Mouse (Mus musculus) heart, postnatal 25 days (tissue): ENCODE results near the gene Epop. TPM values are rescaled to one million over a fixed set of nuclear protein-coding genes. Genes with fewer than 3 reads are reported as not detected.
"Not testable (repeated sequence)": the region's sequence is repeated elsewhere in the genome, so short reads cannot be mapped to it uniquely, and the experiment has no call there.

Experiments used
- DNase-seq: peaks from one replicate; pipeline ENCODE4 v3.0.0; 2022; ENCODE audit warnings: low spot score
- intact Hi-C: fragments of 180-260 bp; cut with DNase I; formaldehyde crosslinking; loops from one replicate; pipeline ENCODE4 v1.15.1; 2025
- total RNA-seq, 2 experiments: library from RNA; stranded (reverse); gene quantifications; 2 replicates each; pipeline ENCODE4 v1.2.3; 2021

Gene Epop
- total RNA-seq, 2 experiments from 2014 or later = 0.94 to 1.5 TPM

DNA sequence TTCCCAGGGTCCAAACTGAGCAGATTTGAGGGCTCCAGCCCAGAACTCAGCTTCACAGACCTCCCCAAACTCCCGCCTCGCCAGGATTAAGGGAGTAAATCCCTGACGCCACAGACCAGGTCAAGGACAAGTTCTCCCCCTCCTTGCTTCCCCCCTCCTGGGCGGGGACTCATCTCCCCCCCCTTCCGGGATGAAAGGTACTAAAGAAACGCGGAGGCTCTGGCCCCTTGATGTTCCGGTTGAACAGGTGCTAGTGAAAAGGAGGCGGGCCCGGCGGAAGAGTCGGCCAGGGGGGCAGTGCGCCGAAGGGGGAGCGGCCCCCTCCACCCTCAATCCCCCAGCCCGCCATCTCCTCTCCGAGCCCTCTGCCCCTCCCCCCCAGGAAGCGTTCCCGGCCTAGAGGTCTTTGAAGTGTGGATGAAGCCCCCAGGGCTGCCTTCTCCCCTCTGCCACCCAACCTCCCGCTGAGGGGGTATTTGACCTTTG is 32.2 kb upstream of the Epop start:
- intact Hi-C loops = no loop called here
- no peak for DNase-seq

DNA sequence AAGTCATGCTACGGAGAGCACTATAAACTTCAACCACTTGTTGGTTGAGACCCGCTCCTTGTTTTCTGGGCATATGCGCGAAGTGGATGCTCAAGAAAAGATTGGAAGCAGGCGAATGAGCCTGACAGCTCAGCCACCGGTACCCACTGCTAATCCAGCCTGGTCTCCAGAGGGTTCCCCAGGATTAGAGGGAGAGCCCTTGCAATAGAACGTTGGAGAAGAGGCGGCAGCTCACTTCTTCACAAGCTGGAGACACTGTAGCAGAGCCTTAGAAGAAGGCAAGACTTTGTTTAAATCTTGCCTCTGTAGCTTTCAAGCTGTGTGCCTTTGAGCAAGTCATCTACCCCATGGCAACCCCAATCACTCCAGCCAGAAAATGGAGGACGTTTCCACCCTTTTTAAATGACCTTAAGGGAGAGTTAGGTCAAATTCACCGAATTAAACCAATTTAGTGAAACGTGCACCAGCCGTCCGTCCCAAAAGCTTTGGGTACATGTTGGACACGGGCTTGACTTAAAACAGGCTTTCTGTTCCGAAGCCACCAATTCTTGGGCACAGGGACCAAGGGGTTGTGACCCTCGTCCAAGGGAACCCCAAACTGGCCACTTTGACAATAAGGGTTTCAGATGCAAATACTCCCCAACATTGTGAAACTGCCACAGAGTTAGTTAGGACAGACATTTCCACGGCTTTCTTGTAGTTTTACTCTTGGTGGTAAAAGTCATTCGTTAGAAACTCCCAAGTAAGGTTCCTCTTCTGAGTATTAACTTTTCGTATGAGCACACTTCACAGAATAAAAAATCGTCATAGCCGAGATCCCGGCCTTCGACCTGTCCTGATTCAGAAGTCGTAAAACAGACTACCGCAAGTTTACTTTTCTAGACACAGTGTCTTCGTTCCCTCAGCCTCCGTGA is 31.5 kb upstream of the Epop start:
- intact Hi-C loops = no loop called here
- no peak for DNase-seq

DNA sequence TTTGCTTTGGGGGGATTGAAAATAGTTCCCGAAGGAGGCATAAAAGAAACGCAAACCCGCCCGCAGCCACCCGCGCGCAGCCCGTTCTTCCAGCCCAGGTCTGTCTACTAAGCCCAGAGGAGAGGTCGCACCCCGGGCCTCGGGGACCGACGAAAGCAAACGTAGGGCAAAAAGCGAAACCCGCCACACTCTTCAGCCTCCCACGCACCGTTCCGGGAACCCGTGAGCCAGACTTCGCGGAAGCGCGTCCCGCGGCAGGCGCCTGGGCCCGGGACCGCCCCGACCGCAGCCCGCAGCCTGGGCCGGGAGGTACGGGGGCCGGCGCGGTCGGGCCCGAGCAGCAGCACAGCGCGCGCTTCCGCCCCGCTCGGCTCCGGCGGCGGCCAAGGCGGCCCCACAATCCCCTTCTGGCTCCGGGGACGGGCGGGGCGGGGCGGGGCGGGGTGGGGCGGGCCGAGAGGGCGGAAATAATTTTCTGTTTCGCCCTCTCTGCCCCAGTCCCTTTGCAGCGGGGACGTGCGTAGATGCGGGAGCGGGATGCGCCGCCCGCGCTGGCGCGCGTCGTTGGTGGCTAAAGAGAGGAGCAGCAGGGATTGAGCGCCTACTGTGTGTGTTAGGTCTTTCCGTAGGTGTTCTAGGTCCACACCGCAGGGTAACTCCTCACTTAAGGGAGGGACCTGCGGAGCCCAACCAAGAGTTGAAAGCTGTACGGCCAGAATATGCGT is 30.6 kb upstream of the Epop start:
- DNase-seq = peak; percentile 64
- intact Hi-C loops = no loop called here

DNA sequence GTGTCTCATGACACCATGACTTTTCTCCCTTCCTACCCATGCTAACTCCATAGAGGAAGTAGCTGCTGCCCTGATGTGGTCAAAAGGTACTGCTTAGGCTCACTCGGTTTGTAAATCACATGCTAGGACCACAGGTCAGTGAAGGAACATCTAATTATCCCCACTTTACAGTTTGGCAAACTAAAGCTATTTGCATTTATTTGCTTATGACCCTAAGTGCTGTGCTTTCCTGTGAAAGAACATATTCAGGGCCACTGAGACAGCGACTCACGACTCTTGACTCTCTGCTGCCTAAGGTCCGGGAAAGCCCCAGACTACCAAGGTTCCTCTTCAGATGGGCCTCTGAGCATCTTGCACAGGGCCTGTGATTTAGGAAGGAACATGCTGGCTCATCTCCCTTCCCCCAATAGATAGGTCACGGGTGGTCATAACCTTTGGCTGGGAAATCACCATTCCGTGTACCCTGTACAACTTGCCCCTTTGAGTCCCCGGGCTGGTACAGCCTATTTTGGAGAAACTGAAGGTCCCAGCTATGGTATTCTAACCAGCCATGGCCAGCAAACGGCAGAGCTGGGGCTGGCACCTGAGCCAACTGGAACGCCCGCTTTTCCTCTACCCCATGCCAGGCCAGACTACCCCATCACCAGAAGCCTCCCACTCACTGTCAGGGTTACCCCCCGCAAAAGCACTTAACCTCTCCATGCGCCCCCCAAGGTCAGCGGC is 29.9 kb upstream of the Epop start:
- no peak for DNase-seq
- intact Hi-C loops = no loop called here

DNA sequence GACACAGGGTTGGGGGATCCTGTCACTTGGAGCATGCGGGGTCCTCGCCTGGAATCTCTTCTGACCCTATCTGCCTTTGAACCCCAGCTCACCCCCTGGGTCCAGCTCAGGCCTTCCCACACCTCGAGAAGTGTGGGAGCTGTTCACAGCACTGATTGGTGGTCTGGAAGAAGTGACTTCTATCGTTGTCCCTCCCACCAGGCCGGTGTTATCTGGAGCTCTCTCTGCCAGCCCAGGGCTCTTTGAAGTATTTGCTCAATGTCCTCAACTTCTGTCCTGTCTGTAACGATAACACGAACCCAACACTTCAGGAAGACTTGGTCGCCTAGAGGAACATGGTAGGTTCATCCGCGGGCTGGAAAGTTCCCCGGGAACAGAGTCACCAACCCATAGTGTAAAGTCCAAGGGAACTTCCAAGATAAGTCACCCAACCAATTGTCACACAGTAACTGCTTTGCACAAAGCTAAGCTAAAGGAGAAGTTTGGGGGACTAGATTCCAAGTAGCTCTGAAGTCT is 29.3 kb upstream of the Epop start:
- DNase-seq = no peak
- intact Hi-C loops = no loop called here

DNA sequence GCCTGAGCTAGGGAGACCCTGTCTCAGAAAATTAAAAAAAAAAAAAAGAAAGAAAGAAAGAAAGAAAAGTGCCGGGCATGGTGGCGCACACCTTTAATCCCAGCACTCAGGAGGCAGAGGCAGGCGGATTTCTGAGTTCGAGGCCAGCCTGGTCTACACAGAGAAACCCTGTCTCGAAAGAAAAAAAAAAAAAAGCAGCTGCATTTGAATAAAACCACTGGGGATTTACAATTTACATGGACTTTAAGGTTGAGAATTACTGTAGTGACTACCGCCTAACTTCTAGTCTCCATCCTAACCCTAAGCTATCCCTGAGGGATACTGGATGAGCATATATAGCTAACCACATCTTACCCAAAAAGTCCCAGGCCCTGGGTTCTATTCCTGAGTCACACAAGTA is 28.5 kb upstream of the Epop start:
- DNase-seq, intact Hi-C loops: not testable (repeated sequence)

DNA sequence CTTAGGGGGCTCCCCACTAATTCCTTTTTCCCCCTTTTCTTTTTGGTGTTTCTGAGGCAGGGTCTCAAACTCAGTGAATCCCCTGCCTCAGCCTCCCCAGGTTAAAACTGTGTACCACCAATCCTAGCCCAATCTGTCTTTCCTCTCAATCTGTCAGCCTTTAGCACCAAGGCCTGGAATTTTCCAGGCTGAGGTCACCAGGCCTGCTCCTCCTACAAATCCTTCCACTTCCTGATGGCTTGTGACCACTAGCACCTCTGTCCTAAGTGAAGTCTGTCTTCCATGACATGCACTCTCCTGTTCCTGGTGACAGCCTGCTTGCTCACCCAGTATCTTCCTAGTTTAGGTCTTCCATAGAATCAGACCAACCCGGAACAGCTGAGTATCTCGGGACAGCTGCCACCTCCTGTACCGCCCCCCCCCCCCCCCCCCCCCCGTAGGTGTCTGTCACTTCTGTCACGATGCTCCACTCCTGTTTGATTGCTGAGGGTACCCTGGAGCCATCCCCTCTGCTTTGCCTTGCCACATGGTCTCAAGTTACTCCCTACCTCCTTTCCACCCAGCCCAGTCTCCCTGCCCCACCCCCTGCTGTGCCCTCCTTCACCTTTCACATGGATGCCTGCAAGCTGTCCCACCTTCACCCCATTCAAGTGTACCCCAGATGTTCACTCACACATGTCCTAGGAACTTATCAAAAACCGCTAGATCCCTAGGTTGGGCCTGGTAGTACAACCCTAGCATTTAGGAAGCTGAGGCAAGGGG is 27.9 kb upstream of the Epop start:
- intact Hi-C loops = no loop called here
- DNase-seq = no peak

DNA sequence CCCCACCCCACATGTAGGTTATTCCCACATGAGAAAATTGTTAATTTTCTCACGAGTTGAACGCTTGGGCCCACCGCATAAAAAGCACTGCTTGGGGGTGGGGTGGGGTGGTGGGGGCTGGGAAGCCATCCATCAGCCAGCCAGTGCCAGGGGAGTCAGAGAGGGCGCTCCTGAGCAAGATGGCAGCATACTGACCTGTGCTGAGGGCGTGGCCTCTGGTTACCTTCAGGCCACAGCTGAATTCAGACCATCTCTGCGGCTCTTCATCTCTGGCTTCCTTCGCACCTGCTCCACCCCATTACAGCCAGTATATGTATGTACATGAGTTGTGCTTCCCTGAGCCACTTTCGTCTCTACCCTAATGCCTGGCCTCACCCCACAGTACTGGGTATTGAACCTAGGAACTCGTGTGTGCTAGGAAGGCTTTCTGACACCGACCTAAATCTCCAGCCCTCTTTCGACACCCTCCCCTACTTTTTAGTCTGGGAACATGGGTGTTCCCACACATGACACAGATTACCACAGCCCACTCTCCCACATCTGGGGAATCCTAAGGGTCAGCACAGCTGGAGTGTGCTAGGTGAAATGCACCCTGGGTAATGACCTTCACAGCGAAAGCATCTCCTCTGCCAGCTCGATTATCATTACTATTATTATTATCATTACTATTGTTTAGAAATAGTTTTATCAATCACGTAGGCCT is 26.9 kb upstream of the Epop start:
- intact Hi-C loops = no loop called here
- DNase-seq = no peak

DNA sequence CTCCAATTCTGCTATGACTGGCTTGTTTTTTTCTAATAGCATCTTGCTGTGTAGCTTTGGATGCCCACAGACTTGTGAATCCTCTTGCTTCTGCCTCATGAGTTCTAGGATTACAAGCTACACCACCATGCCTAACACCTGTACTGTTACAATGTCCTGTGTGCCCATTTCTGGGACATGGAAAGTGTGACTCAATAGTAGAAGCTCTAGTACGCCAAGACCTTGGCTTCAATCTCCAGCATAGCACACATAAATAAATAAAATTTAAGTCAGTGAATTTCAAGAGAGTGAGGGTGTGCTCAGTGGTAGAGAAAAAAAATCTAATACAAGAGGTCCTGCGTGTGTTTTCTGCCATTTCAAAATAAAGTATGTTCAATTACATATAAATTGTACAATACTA is 24.7 kb upstream of the Epop start:
- intact Hi-C loops = no loop called here
- DNase-seq = no peak

DNA sequence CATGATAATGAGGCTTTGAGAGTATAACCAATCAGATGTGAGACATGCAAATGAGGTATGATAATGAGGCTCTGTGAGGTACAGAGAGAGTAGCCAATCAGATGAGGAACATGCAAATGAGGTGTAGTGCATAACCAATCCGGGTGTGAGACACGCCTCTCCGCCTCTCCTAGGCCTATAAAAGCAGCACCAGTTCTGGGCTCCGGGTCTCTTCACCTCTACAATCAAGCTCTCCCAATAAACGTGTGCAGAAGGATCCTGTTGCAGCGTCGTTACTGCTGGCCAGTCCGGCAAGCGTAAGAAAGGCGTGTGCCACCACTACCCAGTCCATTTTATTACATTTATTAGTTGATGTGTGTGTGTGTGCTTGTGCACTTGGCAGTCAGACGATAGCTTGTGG is 23.9 kb upstream of the Epop start:
- DNase-seq, intact Hi-C loops: not testable (repeated sequence)

DNA sequence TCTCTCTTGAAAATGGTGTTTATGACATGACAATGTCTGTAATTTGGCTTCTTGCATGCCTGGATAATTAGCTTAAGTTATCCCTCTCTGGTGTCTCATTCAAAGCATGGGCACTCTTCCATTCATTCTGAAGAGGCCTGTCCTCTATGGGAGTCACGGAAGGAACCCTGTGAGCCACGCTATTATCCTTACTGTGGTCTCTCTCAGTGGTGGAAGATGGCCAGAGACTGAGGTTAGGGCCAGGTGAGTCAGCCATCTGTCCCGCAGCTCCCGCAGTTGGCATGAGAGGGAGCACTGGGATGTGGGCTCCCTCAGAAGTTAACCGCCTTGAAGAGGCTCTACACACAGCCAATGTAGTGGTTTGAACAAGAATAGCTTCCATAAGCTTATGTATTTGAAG is 20.8 kb upstream of the Epop start:
- no peak for DNase-seq
- intact Hi-C loops = no loop called here

DNA sequence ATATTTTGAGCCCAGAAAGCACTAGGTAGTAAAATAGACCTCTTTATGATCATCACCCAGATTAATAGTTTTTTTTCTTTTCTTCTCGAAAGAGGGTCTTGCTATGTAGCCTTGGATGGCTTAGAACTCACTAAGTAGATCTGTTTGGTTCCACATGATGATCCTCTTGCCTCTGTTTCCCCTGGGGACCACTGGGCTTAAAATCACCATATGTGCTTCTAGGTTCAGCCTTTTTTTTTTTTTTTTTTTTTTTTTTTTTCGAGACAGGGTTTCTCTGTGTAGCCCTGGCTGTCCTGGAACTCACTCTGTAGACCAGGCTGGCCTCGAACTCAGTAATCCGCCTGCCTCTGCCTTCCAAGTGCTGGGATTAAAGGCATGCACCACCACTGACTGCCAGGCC is 19.0 kb upstream of the Epop start:
- intact Hi-C loops, DNase-seq: not testable (repeated sequence)

DNA sequence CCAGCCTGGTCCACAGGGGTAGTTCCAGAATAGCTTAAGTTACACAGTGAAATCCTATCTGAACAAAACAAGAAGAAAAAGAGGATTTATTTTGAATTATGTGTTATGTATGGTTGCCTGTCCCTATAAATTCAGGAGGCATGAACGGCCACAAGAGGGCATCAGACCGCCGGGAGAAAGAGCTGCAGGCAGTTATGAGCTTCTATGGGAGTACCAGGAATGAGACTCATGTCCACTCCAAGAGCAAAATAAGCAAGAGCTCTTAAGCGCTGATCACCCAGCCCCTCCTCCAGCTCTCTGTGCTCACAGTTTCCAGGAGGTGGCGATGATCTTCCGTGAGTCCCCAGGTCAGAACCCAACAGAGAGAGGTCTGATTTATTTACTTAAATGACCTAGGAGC is 15.3 kb upstream of the Epop start:
- no peak for DNase-seq
- intact Hi-C loops = loop anchor here (1.0 kb wide), 1 partner anchor 45 kb away; no protein-coding TSS in a partner anchor

DNA sequence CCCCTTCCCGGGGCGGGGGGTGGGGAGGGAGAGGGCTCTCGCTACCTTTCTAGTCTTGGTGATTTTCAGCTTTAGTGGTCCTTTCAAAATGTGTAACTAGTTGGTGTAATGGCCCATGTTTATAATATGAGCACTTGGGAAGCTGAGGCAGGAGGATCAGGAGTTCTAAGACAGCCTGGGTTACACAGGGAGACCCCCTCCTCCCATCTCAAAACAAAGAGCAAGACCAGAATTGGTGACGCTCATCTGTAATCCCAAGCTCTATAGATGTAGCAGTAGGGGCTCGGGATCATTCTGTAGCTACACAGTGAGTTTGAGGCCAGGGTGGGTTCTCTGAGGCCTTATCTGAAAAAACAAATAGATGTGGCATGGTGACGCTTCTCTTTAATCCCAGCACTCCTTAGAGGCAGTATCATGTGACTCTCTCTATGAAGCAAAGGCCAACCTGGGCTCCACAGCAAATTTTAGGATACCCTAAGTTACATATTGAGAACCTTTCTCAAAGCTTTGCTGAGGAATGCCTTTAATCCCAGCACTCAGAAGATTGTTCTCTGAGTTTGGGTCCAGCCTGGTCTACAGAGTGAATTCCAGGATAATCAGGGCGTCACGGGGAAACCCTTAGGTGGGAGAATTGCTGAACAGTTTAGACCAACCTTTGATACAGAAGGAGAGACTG is 14.0 kb upstream of the Epop start:
- intact Hi-C loops = loop anchor here (1.0 kb wide), 1 partner anchor 47 kb away; no protein-coding TSS in a partner anchor
- no peak for DNase-seq

DNA sequence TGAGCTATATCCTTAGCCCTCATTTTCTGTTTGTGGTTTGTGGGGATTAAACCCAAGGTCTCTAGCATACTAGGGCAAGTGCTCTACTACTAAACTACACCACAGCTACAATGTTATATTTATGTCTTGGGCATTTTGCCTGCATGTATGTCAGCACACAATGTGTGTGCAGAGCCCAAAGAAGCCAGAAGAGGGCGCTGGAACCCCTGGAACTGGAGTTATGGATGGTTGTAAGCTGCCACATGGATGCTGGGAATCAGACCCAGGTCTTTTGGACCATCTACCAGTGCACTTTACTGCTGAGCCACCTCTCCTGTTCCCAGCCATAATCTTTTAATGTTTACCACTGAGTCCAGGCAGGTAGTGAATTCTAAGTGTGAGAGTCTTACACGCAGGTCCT is 13.2 kb upstream of the Epop start:
- intact Hi-C loops = no loop called here
- DNase-seq = no peak

DNA sequence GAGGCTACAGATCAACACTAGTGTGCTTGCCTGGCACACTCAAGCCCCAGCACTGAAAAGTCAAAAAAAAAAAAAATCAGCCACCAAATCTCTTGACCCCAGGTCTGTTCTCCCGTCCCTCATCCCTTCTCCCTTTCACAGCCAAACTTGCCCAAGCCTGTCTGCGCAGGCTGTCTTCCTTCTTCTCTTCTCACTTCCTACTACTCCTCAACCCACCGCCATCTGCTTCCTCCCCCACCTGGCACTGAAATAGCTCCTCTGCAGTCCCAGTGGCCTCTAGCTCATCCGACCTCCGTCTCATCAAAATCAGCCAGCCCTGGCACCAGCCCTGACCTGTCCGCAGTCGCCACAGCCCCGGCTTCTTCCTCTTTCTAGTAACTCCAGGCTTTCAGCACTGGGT is 12.2 kb upstream of the Epop start:
- intact Hi-C loops = no loop called here
- no peak for DNase-seq

DNA sequence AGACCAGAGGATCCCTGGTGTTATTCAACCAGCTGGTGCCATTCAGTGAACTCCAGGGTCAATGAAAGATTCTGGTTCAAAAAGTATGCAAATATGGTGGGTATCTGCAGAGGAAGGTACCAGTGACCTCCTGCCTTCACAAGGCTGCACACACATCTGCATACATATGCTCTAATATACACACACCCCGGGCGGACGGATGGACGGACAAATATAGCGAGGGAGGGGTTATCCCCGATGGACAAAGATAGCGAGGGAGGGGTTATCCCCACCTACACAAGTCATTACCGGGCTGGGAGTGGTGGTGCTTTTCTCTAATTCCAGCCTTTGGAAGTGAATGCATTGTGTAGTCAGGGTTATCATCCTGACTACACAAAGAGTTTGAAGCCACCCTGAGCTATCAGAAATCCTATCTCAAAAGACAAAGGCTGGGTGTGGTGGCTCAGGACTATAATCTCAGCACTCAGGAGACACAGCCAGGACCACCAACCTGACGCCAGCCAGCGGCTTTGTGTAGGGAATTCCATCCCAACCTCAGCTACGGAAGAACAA is 6.0 kb upstream of the Epop start:
- intact Hi-C loops = no loop called here
- no peak for DNase-seq

DNA sequence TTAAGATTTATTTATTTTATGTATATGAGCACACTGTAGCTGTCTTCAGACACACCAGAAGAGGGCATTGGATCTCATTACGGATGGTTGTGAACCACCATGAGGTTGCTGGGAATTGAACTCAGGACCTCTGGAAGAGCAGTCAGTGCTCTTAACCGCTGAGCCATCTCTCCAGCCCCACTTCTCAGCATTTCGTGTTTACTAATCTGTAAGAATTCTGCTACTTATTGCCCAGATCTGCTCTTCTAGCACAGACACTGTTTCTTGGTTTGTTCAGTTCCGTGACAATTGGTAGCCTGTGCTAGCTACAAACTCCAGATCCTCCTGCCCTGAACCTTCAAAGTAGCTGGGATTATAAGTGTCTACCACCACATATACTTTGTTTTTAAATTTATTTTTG is 2.9 kb upstream of the Epop start:
- DNase-seq, intact Hi-C loops: not testable (repeated sequence)
